Mouse (Mus musculus) forebrain, embryonic 15.5 days (tissue): ENCODE measurements around the gene Cacna2d1. TPM values are rescaled to one million over a fixed set of nuclear protein-coding genes. Genes with fewer than 3 reads are reported as not detected.
A peak's percentile ranks its signal among the peaks of the same experiment; 100 is the strongest.

Experiments used
- ATAC-seq: fragments of 200-750 bp; cut with Nextera tagmentation; replicated peaks from 2 replicates; pipeline ENCODE4 v1.8.0; 2017; ENCODE audit warnings: mild to moderate bottlenecking, moderate TSS enrichment, moderate library complexity
- H3K27ac ChIP-seq: fragments of 300-500 bp; sonication (generic); replicated peaks from 2 replicates; pipeline ENCODE4 v1.5.1; 2015; ENCODE audit warnings: mild to moderate bottlenecking, inconsistent platforms
- H3K27me3 ChIP-seq: fragments of 300-500 bp; sonication (generic); 2 replicates; pipeline ENCODE4 v1.6.1; 2015; ENCODE audit warnings: inconsistent platforms
- H3K36me3 ChIP-seq: fragments of 300-500 bp; sonication (generic); 2 replicates; pipeline ENCODE4 v1.6.1; 2015; ENCODE audit warnings: mild to moderate bottlenecking, inconsistent platforms
- H3K4me1 ChIP-seq: fragments of 300-500 bp; sonication (generic); 2 replicates; pipeline ENCODE4 v1.6.1; 2015; ENCODE audit warnings: inconsistent platforms
- H3K4me2 ChIP-seq: fragments of 300-500 bp; sonication (generic); replicated peaks from 2 replicates; pipeline ENCODE4 v1.6.1; 2015; ENCODE audit warnings: mild to moderate bottlenecking, inconsistent platforms
- H3K4me3 ChIP-seq: fragments of 300-500 bp; sonication (generic); 2 replicates; pipeline ENCODE4 v1.5.1; 2015; ENCODE audit warnings: mild to moderate bottlenecking, inconsistent platforms
- H3K9ac ChIP-seq: fragments of 300-500 bp; sonication (generic); replicated peaks from 2 replicates; pipeline ENCODE4 v1.6.1; 2015; ENCODE audit warnings: mild to moderate bottlenecking, inconsistent platforms
- H3K9me3 ChIP-seq: fragments of 300-500 bp; sonication (generic); 2 replicates; pipeline ENCODE4 v1.6.1; 2016; ENCODE audit warnings: inconsistent platforms
- WGBS: fragments of 180-500 bp; shearing (Covaris S2); methylation state at CpG from one replicate; pipeline ENCODE4 v1.1.7; 2015; ENCODE audit warnings: mixed read lengths; 5-methylcytosine and 5-hydroxymethylcytosine counted together
- polyA plus RNA-seq: library from polyadenylated mRNA; unstranded; fragments of >200 nt; fragmentation: Nextera tagmentation; extraction: Ambion mirVana; gene quantifications from 2 replicates; pipeline ENCODE4 v1.2.1, GENCODE M21; 2015

Cacna2d1 gene
- polyA plus RNA-seq, 1 experiment from 2014 or later, result 41.1 TPM

- Histone ChIP-seq H3K4me1 (0 out of 2 replicates have a peak, but pooled peaks cover 6% of the 10 kb centered on the region), H3K9ac (no peak overlapping the region), H3K27me3 (no peaks in the 10 kb centered on the region), H3K4me3 (no peak overlapping the region), H3K27ac (no peak overlapping the region), H3K4me2 (no peak overlapping the region), H3K36me3 (no peaks in the 10 kb centered on the region), H3K9me3 (no peaks in the 10 kb centered on the region)
- ATAC-seq, result no peak
- WGBS, result 88% methylated on average over 4 of the region's 4 CpGs
Measured at GRCm38 (mm10) chr5:16065816-16066215, 131.3 kb downstream of the Cacna2d1 start.

GRCm38 (mm10) chr5:16082253-16082652 is 147.8 kb downstream of the Cacna2d1 start:
- no peaks in the 10 kb centered on the region for H3K27me3 ChIP-seq
- H3K4me1 ChIP-seq, result peaks cover 6% of the 10 kb centered on the region
- no peaks in the 10 kb centered on the region for H3K9me3 ChIP-seq
- ATAC-seq, result 0 out of 2 replicates have a peak, but pooled peaks have one; percentile 32
- 79% methylated on average over 2 of the region's 2 CpGs for WGBS
- H3K9ac ChIP-seq, result no peak overlapping the region
- H3K36me3 ChIP-seq, result no peaks in the 10 kb centered on the region
- no peak overlapping the region for H3K4me3 ChIP-seq
- no peak overlapping the region for H3K27ac ChIP-seq
- H3K4me2 ChIP-seq, result no peak overlapping the region

GRCm38 (mm10) chr5:16086979-16087902 is 152.8 kb downstream of the Cacna2d1 start:
- H3K9me3 ChIP-seq, result no peaks in the 10 kb centered on the region
- no peaks in the 10 kb centered on the region for H3K36me3 ChIP-seq
- 0 out of 2 replicates have a peak overlapping the region, but pooled peaks have one; percentile 1 for H3K9ac ChIP-seq
- ATAC-seq, result peak; percentile 46
- peak overlapping the region; percentile 78 for H3K27ac ChIP-seq
- no peak overlapping the region; the same call in 1 of the 2 replicates for H3K4me2 ChIP-seq
- 28% methylated on average over 10 of the region's 10 CpGs for WGBS
- H3K27me3 ChIP-seq, result no peaks in the 10 kb centered on the region
- H3K4me1 ChIP-seq, result peaks cover 15% of the 10 kb centered on the region
- H3K4me3 ChIP-seq, result no peak overlapping the region

- no peaks in the 10 kb centered on the region for H3K27me3 ChIP-seq
- no peak overlapping the region for H3K4me2 ChIP-seq
- H3K36me3 ChIP-seq, result no peaks in the 10 kb centered on the region
- H3K9me3 ChIP-seq, result no peaks in the 10 kb centered on the region
- H3K4me1 ChIP-seq, result peaks cover 20% of the 10 kb centered on the region
- peak; percentile 20; the same call in 1 of the 2 replicates for ATAC-seq
- H3K27ac ChIP-seq, result peak overlapping the region; percentile 78
- H3K4me3 ChIP-seq, result no peak overlapping the region
- H3K9ac ChIP-seq, result no peak overlapping the region
- 32% methylated on average over 2 of the region's 2 CpGs for WGBS
Measured at GRCm38 (mm10) chr5:16087995-16088394, 153.5 kb downstream of the Cacna2d1 start.

- peak overlapping the region; percentile 73 for H3K27ac ChIP-seq
- 78% methylated on average over 7 of the region's 7 CpGs for WGBS
- no peak overlapping the region for H3K9ac ChIP-seq
- no peaks in the 10 kb centered on the region for H3K9me3 ChIP-seq
- H3K27me3 ChIP-seq, result no peaks in the 10 kb centered on the region
- H3K4me2 ChIP-seq, result no peak overlapping the region
- peaks cover 16% of the 10 kb centered on the region; the same call in 1 of the 2 replicates for H3K4me1 ChIP-seq
- H3K4me3 ChIP-seq, result no peak overlapping the region
- ATAC-seq, result no peak
- H3K36me3 ChIP-seq, result no peaks in the 10 kb centered on the region
Measured at GRCm38 (mm10) chr5:16092540-16092939, 158.0 kb downstream of the Cacna2d1 start.

GRCm38 (mm10) chr5:16093071-16093693 is 158.7 kb downstream of the Cacna2d1 start:
- Histone ChIP-seq H3K4me2 (no peak overlapping the region), H3K36me3 (no peaks in the 10 kb centered on the region), H3K9me3 (no peaks in the 10 kb centered on the region), H3K4me1 (peaks cover 14% of the 10 kb centered on the region; the same call in 1 of the 2 replicates), H3K27ac (peak overlapping the region; percentile 73), H3K9ac (no peak overlapping the region), H3K27me3 (no peaks in the 10 kb centered on the region), H3K4me3 (no peak overlapping the region)
- WGBS, result 41% methylated on average over 11 of the region's 11 CpGs
- peak; percentile 82 for ATAC-seq

GRCm38 (mm10) chr5:16095345-16095744 is 160.9 kb downstream of the Cacna2d1 start:
- Histone ChIP-seq H3K9me3 (no peaks in the 10 kb centered on the region), H3K4me3 (no peak overlapping the region), H3K9ac (no peak overlapping the region), H3K4me2 (no peak overlapping the region), H3K4me1 (peaks cover 10% of the 10 kb centered on the region; the same call in 1 of the 2 replicates), H3K27me3 (no peaks in the 10 kb centered on the region), H3K36me3 (no peaks in the 10 kb centered on the region), H3K27ac (peak overlapping the region; percentile 65)
- WGBS, result 50% methylated on average over 4 of the region's 4 CpGs
- 0 out of 2 replicates have a peak, but pooled peaks have one; percentile 36 for ATAC-seq

DNA sequence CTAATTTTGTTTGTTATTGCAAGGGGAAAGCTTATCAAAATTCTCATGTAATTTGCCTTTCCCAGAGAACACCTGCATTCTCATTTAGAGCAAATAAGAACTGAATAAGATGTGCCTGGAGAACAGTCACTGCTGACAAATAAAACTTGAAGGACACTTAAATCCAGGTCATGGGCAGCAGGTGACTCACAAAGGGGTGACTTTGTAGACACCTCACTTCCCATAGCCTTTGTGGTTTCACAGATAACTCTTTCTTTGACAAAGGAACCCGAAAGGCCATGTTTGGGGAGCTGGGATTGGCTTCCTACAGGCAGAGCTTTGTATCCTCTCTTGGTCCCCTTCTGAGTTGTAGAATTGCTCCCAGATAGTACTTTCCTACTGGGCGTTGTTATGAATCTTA is 164.3 kb downstream of the Cacna2d1 start:
- no peak overlapping the region for H3K4me2 ChIP-seq
- H3K4me1 ChIP-seq, result no peaks in the 10 kb centered on the region
- H3K9me3 ChIP-seq, result no peaks in the 10 kb centered on the region
- no peaks in the 10 kb centered on the region for H3K27me3 ChIP-seq
- WGBS, result 73% methylated on average over 2 of the region's 2 CpGs
- no peaks in the 10 kb centered on the region for H3K36me3 ChIP-seq
- H3K9ac ChIP-seq, result no peak overlapping the region
- H3K27ac ChIP-seq, result no peak overlapping the region
- ATAC-seq, result no peak
- no peak overlapping the region for H3K4me3 ChIP-seq

GRCm38 (mm10) chr5:16101820-16102219 is 167.3 kb downstream of the Cacna2d1 start:
- no peaks in the 10 kb centered on the region for H3K36me3 ChIP-seq
- H3K27me3 ChIP-seq, result no peaks in the 10 kb centered on the region
- peaks cover 9% of the 10 kb centered on the region; the same call in 1 of the 2 replicates for H3K4me1 ChIP-seq
- H3K4me3 ChIP-seq, result no peak overlapping the region
- no peak overlapping the region for H3K4me2 ChIP-seq
- no peak overlapping the region for H3K27ac ChIP-seq
- H3K9me3 ChIP-seq, result no peaks in the 10 kb centered on the region
- ATAC-seq, result no peak
- WGBS, result 98% methylated on average over 1 of the region's 1 CpGs
- H3K9ac ChIP-seq, result no peak overlapping the region

DNA sequence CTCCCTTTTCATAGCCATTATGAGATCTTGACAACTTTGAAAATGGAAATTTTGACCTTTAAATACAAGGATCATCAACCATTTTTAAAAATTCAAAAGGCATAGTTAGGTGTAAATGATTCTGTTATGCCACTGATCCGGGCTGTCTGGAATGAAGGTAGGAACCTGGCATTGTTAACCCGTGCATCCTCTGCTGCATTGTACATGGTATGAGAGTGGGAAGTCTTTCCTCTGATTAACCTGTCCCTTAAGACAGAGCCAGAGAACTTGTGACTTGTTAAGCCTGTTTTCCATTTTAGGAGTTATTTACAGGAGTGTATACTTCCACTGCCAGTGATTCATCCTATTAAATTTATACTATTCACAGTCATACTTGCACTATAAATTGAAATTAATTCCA is 171.2 kb downstream of the Cacna2d1 start:
- no peaks in the 10 kb centered on the region for H3K27me3 ChIP-seq
- H3K4me3 ChIP-seq, result no peak overlapping the region
- no peak overlapping the region for H3K4me2 ChIP-seq
- no peaks in the 10 kb centered on the region for H3K9me3 ChIP-seq
- ATAC-seq, result peak; percentile 61; the same call in 1 of the 2 replicates
- peaks cover 9% of the 10 kb centered on the region; the same call in 1 of the 2 replicates for H3K4me1 ChIP-seq
- H3K36me3 ChIP-seq, result no peaks in the 10 kb centered on the region
- no peak overlapping the region for H3K27ac ChIP-seq
- WGBS, result 35% methylated on average over 2 of the region's 2 CpGs
- no peak overlapping the region for H3K9ac ChIP-seq

GRCm38 (mm10) chr5:16110643-16111042 is 176.2 kb downstream of the Cacna2d1 start:
- no peak for ATAC-seq
- 45% methylated on average over 1 of the region's 1 CpGs for WGBS
- Histone ChIP-seq H3K9ac (no peak overlapping the region), H3K9me3 (no peaks in the 10 kb centered on the region), H3K4me1 (peaks cover 15% of the 10 kb centered on the region), H3K27ac (no peak overlapping the region), H3K4me3 (no peak overlapping the region), H3K27me3 (no peaks in the 10 kb centered on the region), H3K36me3 (no peaks in the 10 kb centered on the region), H3K4me2 (no peak overlapping the region)

- ATAC-seq, result peak; percentile 77
- Histone ChIP-seq H3K27me3 (no peaks in the 10 kb centered on the region), H3K9me3 (no peaks in the 10 kb centered on the region), H3K27ac (peak overlapping the region; percentile 80), H3K4me3 (no peak overlapping the region), H3K4me1 (peaks cover 25% of the 10 kb centered on the region), H3K36me3 (no peaks in the 10 kb centered on the region), H3K4me2 (no peak overlapping the region), H3K9ac (no peak overlapping the region)
- 52% methylated on average over 1 of the region's 1 CpGs for whole genome bisulfite sequencing
Measured at GRCm38 (mm10) chr5:16113879-16114278, 179.4 kb downstream of the Cacna2d1 start.
